Mouse (Mus musculus): Measurements from ENCODE around the gene Ttc7b.

GRCm38 (mm10) chr12:100268011-100268410, 252.6 kb downstream of the Ttc7b start:
- TF ChIP-seq GATA1 (IDR thresholded peaks at IDR 0.05; ENCODE audit: low read length): no peak
- TF ChIP-seq TAL1 (IDR thresholded peaks at IDR 0.05; ENCODE audit: low read length): no peak

All from erythroblast, embryonic 14.5 days (primary cell).